Mouse (Mus musculus) lung, postnatal 0 days (tissue): ENCODE data around the gene Ppara.

Experiments used
- CTCF ChIP-seq: IDR thresholded peaks from 2 replicates; pipeline ENCODE4 v1.5.1; 2016; ENCODE audit warnings: antibody characterized with exemption, mild to moderate bottlenecking
- EP300 ChIP-seq: IDR thresholded peaks from 2 replicates; pipeline ENCODE4 v1.6.1; 2016; ENCODE audit warnings: antibody characterized with exemption, mild to moderate bottlenecking, control low read depth

GRCm38 (mm10) chr15:85703194-85703641 is 31.6 kb upstream of the Ppara start:
- no peak for TF ChIP-seq CTCF
- no peak for TF ChIP-seq EP300
